Mouse (Mus musculus) right cerebral cortex, postnatal 4 days (tissue): ENCODE results near the gene Hoxb3.

Source experiments
- DNase-seq: peaks from one replicate; pipeline ENCODE4 v3.0.0-alpha.2; 2022

The Hoxb3 gene

GRCm38 (mm10) chr11:96319071-96319902, 3.8 kb upstream of the Hoxb3 start:
- DNase-seq = no peak

GRCm38 (mm10) chr11:96319910-96320309, 3.2 kb upstream of the Hoxb3 start:
- DNase-seq = no peak

GRCm38 (mm10) chr11:96320688-96321087, 2.4 kb upstream of the Hoxb3 start:
- no peak for DNase-seq

GRCm38 (mm10) chr11:96321846-96322245, 1.3 kb upstream of the Hoxb3 start:
- DNase-seq = no peak

GRCm38 (mm10) chr11:96322738-96323137, 388 bp upstream of the Hoxb3 start:
- no peak for DNase-seq

GRCm38 (mm10) chr11:96324125-96324524, 999 bp downstream of the Hoxb3 start:
- DNase-seq = no peak

- no peak for DNase-seq
Observed at GRCm38 (mm10) chr11:96324965-96325364, 1.8 kb downstream of the Hoxb3 start.

- no peak for DNase-seq
Observed at GRCm38 (mm10) chr11:96325747-96326212, 2.7 kb downstream of the Hoxb3 start.

- no peak for DNase-seq
Observed at GRCm38 (mm10) chr11:96326705-96327104, 3.6 kb downstream of the Hoxb3 start.

GRCm38 (mm10) chr11:96327122-96327521, 4.0 kb downstream of the Hoxb3 start:
- DNase-seq = no peak

- no peak for DNase-seq
Observed at GRCm38 (mm10) chr11:96327750-96328149, 4.6 kb downstream of the Hoxb3 start.

- no peak for DNase-seq
Observed at GRCm38 (mm10) chr11:96328605-96329004, 5.5 kb downstream of the Hoxb3 start.

GRCm38 (mm10) chr11:96332105-96332504, 9.0 kb downstream of the Hoxb3 start:
- no peak for DNase-seq

GRCm38 (mm10) chr11:96332618-96333032, 9.5 kb downstream of the Hoxb3 start:
- DNase-seq = no peak

- no peak for DNase-seq
Observed at GRCm38 (mm10) chr11:96333241-96334001, 10.3 kb downstream of the Hoxb3 start.

GRCm38 (mm10) chr11:96334002-96334364, 10.9 kb downstream of the Hoxb3 start:
- DNase-seq = no peak

GRCm38 (mm10) chr11:96334998-96335397, 11.9 kb downstream of the Hoxb3 start:
- DNase-seq = no peak

GRCm38 (mm10) chr11:96336597-96336996, 13.5 kb downstream of the Hoxb3 start:
- no peak for DNase-seq

- DNase-seq = no peak
Observed at GRCm38 (mm10) chr11:96337026-96337425, 13.9 kb downstream of the Hoxb3 start.

- no peak for DNase-seq
Observed at GRCm38 (mm10) chr11:96338957-96339855, 16.1 kb downstream of the Hoxb3 start.

- no peak for DNase-seq
Observed at GRCm38 (mm10) chr11:96340698-96341365, 17.7 kb downstream of the Hoxb3 start.
